In genomic region chr3:95587754-95588603, GRCm38 (mm10) we compare ENCODE assay signal across 8 mouse cellular contexts. TPM values are rescaled to one million over a fixed set of nuclear protein-coding genes. Genes with fewer than 3 reads are reported as not detected.
DNase-seq lines count a peak whose midpoint lies in the region; ATAC-seq and TF ChIP-seq lines count a peak whose summit lies in the region.

No protein-coding gene starts in this region.

- no peaks in the 10 kb centered on the region for H3K27me3 ChIP-seq in embryonic facial prominence, embryonic 11.5 days (ENCODE audit: control insufficient read depth, insufficient read depth, low read length)
- no peaks in the 10 kb centered on the region for H3K27me3 ChIP-seq in hindbrain, postnatal 0 days (ENCODE audit: insufficient read depth, low read length)
- no peaks in the 10 kb centered on the region for H3K27me3 ChIP-seq in midbrain, embryonic 16.5 days (ENCODE audit: control insufficient read depth, insufficient read depth, low read depth, low read length)

- no peaks in the 10 kb centered on the region; the same call in 1 of the 2 replicates for H3K36me3 ChIP-seq in embryonic facial prominence, embryonic 11.5 days (replicated peaks; ENCODE audit: control insufficient read depth, insufficient read depth, low read depth, low read length)
- no peaks in the 10 kb centered on the region for H3K36me3 ChIP-seq in hindbrain, postnatal 0 days (ENCODE audit: insufficient read depth, low read length)
- peaks cover 7% of the 10 kb centered on the region; the same call in 1 of the 2 replicates for H3K36me3 ChIP-seq in midbrain, embryonic 16.5 days (ENCODE audit: control insufficient read depth, insufficient read depth, low read length)

- peak overlapping the region; percentile 84 for H3K4me3 ChIP-seq in layer of hippocampus, adult 2 months
- H3K4me3 ChIP-seq in embryonic facial prominence, embryonic 11.5 days (ENCODE audit: low read depth, low read length) = peak overlapping the region; percentile 75
- H3K4me3 ChIP-seq in hindbrain, postnatal 0 days (ENCODE audit: low read length) = peak overlapping the region; percentile 67
- H3K4me3 ChIP-seq in midbrain, embryonic 16.5 days (ENCODE audit: low read depth, low read length) = peak overlapping the region; percentile 81

- peak overlapping the region; percentile 16; the same call in 1 of the 2 replicates for H3K4me2 ChIP-seq in embryonic facial prominence, embryonic 11.5 days (ENCODE audit: low read depth, low read length)
- H3K4me2 ChIP-seq in hindbrain, postnatal 0 days (ENCODE audit: low read depth, low read length) = peak overlapping the region; percentile 56
- H3K4me2 ChIP-seq in midbrain, embryonic 16.5 days (ENCODE audit: low read length) = peak overlapping the region; percentile 81

- peak overlapping the region; percentile 11; the same call in 1 of the 2 replicates for H3K9ac ChIP-seq in embryonic facial prominence, embryonic 11.5 days (replicated peaks; ENCODE audit: low read length)
- no peak overlapping the region for H3K9ac ChIP-seq in hindbrain, postnatal 0 days (replicated peaks; ENCODE audit: low read length)
- H3K9ac ChIP-seq in midbrain, embryonic 16.5 days (ENCODE audit: low read depth, low read length) = peak overlapping the region; percentile 54

- H3K27ac ChIP-seq in layer of hippocampus, adult 2 months = peak overlapping the region; percentile 86
- no peak overlapping the region for H3K27ac ChIP-seq in embryonic facial prominence, embryonic 11.5 days (replicated peaks; ENCODE audit: low read depth, low read length)
- peak overlapping the region; percentile 48 for H3K27ac ChIP-seq in hindbrain, postnatal 0 days
- H3K27ac ChIP-seq in midbrain, embryonic 16.5 days (ENCODE audit: low read length) = peak overlapping the region; percentile 75

- no peak for TF ChIP-seq CTCF in layer of hippocampus, adult 2 months (conservative IDR thresholded peaks at IDR 0.05)
- no peak for TF ChIP-seq CTCF in hindbrain, postnatal 0 days (IDR thresholded peaks at IDR 0.05; ENCODE audit: low read depth)

- H3K4me1 ChIP-seq in embryonic facial prominence, embryonic 11.5 days (ENCODE audit: control insufficient read depth, insufficient read depth, low read length) = no peaks in the 10 kb centered on the region
- H3K4me1 ChIP-seq in hindbrain, postnatal 0 days (ENCODE audit: insufficient read depth, low read length) = no peaks in the 10 kb centered on the region
- H3K4me1 ChIP-seq in midbrain, embryonic 16.5 days (ENCODE audit: control insufficient read depth, insufficient read depth, low read length) = peaks cover 5% of the 10 kb centered on the region

- ATAC-seq in embryonic facial prominence, embryonic 11.5 days (replicated peaks; ENCODE audit: insufficient number of reproducible peaks, low FRiP score, low TSS enrichment, low read depth) = no peak; the same call in 1 of the 2 replicates
- no peak for ATAC-seq in hindbrain, postnatal 0 days
- ATAC-seq in midbrain, embryonic 16.5 days = peak; percentile 66; the same call in 1 of the 2 replicates

- H3K9me3 ChIP-seq in embryonic facial prominence, embryonic 11.5 days (replicated peaks; ENCODE audit: control insufficient read depth, low read length) = no peaks in the 10 kb centered on the region
- H3K9me3 ChIP-seq in hindbrain, postnatal 0 days (ENCODE audit: low read length) = no peaks in the 10 kb centered on the region
- no peaks in the 10 kb centered on the region for H3K9me3 ChIP-seq in midbrain, embryonic 16.5 days (replicated peaks; ENCODE audit: control insufficient read depth, low read length, poor library complexity, severe bottlenecking)

- DNase-seq in layer of hippocampus, adult 2 months (ENCODE audit: low spot score in 2 of 2) = no peak
- DNase-seq in layer of hippocampus, postnatal 10 days (ENCODE audit: low spot score in 2 of 2) = no peak
- no peak for DNase-seq in embryonic facial prominence, embryonic 11.5 days (ENCODE audit: low spot score)
- DNase-seq in hindbrain, postnatal 0 days (ENCODE audit: low spot score) = no peak
- DNase-seq in urinary bladder, postnatal 36 days (ENCODE audit: low spot score in 2 of 2) = no peak
- no peak for DNase-seq in urinary bladder, adult 18-20 months (ENCODE audit: low spot score in 2 of 2)
- no peak for DNase-seq in ovary, postnatal 10 days (ENCODE audit: low spot score)

- 52% methylated on average over 8 of the region's 8 CpGs for WGBS in embryonic facial prominence, embryonic 11.5 days
- 50% methylated on average over 8 of the region's 8 CpGs for WGBS in hindbrain, postnatal 0 days
- 48% methylated on average over 8 of the region's 8 CpGs for WGBS in midbrain, embryonic 16.5 days

RNA-seq across cellular contexts. Expression of gene Golph3l, which starts 0.8 kb away (rescaled TPM):
- 10 to 100 TPM; 21.6 to 23.2 TPM for total RNA-seq in layer of hippocampus, adult 2 months (2021)
- 10 to 100 TPM; 19.4 to 21.9 TPM for total RNA-seq in layer of hippocampus, postnatal 10 days (2021)
- polyA plus RNA-seq in embryonic facial prominence, embryonic 11.5 days (2014; fragmentation: Nextera tagmentation; extraction: Ambion mirVana) = 41.5 and 43.0 TPM in 2 replicates
- total RNA-seq in hindbrain, postnatal 0 days (2014; rRNA removed) = 17.3 and 18.4 TPM in 2 replicates
- 19.3 and 20.1 TPM in 2 replicates for polyA plus RNA-seq in hindbrain, postnatal 0 days (2015; fragmentation: Nextera tagmentation; extraction: Ambion mirVana)
- polyA plus RNA-seq in midbrain, embryonic 16.5 days (2015; fragmentation: Nextera tagmentation; extraction: Ambion mirVana) = 27.0 and 28.5 TPM in 2 replicates

RNA-seq across cellular contexts. Expression of gene Hormad1, which starts 28.5 kb away (rescaled TPM):
- not detected for total RNA-seq in layer of hippocampus, adult 2 months (2021)
- not detected for total RNA-seq in layer of hippocampus, postnatal 10 days (2021)
- not detected in 2 replicates for polyA plus RNA-seq in embryonic facial prominence, embryonic 11.5 days (2014; fragmentation: Nextera tagmentation; extraction: Ambion mirVana)
- total RNA-seq in hindbrain, postnatal 0 days (2014; rRNA removed) = not detected in 2 replicates
- polyA plus RNA-seq in hindbrain, postnatal 0 days (2015; fragmentation: Nextera tagmentation; extraction: Ambion mirVana) = not detected in 2 replicates
- not detected in 2 replicates for polyA plus RNA-seq in midbrain, embryonic 16.5 days (2015; fragmentation: Nextera tagmentation; extraction: Ambion mirVana)

RNA-seq across cellular contexts. Expression of gene Ensa, which starts 36.8 kb away (rescaled TPM):
- total RNA-seq in layer of hippocampus, adult 2 months (2021) = 100 to 1,000 TPM; 302 to 322 TPM
- 100 to 1,000 TPM; 220 to 228 TPM for total RNA-seq in layer of hippocampus, postnatal 10 days (2021)
- 69.7 and 79.4 TPM in 2 replicates for polyA plus RNA-seq in embryonic facial prominence, embryonic 11.5 days (2014; fragmentation: Nextera tagmentation; extraction: Ambion mirVana)
- total RNA-seq in hindbrain, postnatal 0 days (2014; rRNA removed) = 84.3 and 93.8 TPM in 2 replicates
- 136 and 139 TPM in 2 replicates for polyA plus RNA-seq in hindbrain, postnatal 0 days (2015; fragmentation: Nextera tagmentation; extraction: Ambion mirVana)
- 128 and 131 TPM in 2 replicates for polyA plus RNA-seq in midbrain, embryonic 16.5 days (2015; fragmentation: Nextera tagmentation; extraction: Ambion mirVana)

Comparison
In these comparisons a context has a peak if more than half of its experiments do, and no peak if none do; other contexts are left out.
1. H3K4me2 ChIP-seq: peak in every context shown above with its lines; median percentile 81 in midbrain, embryonic 16.5 days; 56 in hindbrain, postnatal 0 days; 16 in embryonic facial prominence, embryonic 11.5 days.